Mouse (Mus musculus): ENCODE data around the gene Faf1. TPM values are rescaled to one million over a fixed set of nuclear protein-coding genes. Genes with fewer than 3 reads are reported as not detected.

Gene Faf1
- polyA plus RNA-seq, 1 experiment = 10.3 TPM

DNA sequence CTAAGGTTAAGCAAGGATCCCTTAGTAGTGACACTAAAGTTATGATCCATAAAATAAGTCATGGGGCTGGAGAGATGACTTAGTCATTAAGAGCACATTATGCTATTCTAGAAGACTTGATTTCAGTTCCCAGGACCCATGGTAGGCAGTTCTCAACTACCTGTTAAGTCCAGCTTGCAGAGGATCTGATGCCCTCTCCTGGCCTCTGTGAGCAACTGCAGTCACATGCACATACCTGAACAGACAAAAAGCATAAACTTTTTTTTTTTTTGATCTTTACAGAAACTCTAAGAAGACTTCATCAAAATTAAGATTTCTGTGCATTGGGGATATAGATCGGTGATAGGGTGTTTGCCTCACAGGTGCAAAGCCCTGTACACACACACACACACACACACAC lies 254.1 kb downstream of the Faf1 start:
- TF ChIP-seq GATA1 (IDR thresholded peaks at IDR 0.05; ENCODE audit: low read length) = no peak

DNA sequence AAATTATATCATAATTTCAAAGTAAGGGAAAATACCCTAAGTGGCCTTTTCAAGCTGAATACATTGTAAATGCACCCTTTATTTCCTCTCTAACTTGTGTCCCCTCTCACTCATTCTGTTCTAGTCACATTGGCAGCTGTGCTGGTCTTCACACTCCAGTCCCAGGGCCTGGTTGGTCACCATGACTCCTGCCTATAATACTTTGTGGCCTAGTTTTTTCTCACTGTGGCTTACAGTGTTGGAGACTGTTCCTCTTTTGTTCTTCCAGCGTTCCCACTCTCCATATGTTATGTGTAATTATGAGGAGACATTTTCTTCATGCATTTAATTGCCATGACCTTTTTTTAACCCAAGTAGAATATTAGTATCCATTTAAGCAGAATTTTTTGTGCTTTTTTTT lies 254.5 kb downstream of the Faf1 start:
- TF ChIP-seq GATA1 (IDR thresholded peaks at IDR 0.05; ENCODE audit: low read length) = no peak

DNA sequence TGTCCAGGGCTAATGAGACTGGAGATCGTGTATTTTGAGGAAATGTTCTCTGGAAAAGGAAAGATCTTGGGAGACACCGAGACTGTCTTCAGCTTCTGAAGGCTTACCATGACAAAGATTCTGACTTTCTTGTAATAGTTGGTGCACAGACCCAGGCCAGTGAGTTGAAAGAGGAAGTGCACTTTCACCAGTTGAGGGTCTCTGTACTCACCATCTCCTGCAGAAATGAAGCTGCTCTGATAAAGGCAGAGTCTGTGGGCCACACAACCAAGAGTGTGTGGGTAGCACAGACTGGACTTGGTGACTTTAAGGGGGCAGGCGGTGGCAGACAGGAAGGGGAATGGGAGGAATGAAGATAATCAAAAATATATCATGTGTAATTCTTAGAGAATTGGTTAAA lies 260.2 kb downstream of the Faf1 start:
- no peak for TF ChIP-seq GATA1 (IDR thresholded peaks at IDR 0.05; ENCODE audit: low read length)

DNA sequence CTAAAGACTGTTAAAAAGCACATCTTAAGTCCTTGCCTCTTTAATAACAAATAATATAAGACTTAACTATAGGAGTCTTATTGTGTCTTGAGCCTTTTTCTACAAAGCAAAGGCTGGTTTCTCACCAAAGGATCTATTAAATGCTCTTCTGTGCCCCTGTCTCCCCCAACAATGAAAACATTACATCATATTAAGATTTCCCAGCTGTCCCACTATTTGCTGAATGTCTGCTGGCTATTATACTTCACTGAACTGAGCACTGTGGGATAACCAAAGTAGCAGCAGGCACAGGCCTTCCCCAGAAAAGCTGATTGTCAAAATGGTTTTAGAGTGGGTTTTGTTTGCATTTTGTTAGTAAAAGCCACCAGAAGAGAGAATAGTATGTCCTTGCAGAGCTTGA lies 262.9 kb downstream of the Faf1 start:
- TF ChIP-seq GATA1 (IDR thresholded peaks at IDR 0.05; ENCODE audit: low read length) = no peak

DNA sequence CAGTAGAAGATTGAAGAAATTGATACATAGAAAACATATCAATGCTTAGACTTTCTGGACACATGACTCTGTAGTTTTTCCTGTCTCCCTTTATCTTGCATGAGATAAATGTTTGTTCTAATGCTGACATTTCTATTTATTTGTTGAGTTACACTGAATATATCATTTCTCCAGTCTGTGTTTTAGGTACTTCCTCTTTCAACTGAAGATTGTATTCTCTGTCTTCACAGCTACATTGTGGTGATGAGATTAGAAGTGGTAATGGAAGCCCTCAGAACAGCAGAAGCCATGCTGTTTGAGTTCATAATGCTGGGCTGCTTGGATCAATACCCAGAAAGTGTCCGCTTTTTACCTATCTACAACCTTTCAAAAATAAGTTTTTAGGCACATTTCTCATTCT lies 269.2 kb downstream of the Faf1 start:
- TF ChIP-seq GATA1 (IDR thresholded peaks at IDR 0.05; ENCODE audit: low read length) = no peak

DNA sequence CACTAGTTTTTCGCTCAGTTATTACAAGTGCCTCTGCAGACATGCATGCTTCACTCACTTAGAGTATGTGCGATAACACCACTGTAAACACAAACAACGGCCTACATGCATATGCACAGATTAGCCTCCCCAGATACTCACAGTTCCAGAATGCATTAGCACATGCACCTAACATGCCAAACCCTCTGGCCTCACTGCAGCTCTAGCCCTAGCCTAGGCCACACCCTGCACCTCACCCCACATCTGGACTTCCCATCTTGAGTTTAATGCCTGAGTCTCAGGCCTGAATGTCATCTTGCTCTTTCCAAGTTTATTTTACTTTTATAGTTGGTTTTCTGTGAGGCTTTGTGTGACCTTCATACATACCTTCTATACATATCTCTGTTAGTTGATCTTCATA lies 272.9 kb downstream of the Faf1 start:
- TF ChIP-seq GATA1 (IDR thresholded peaks at IDR 0.05; ENCODE audit: low read length) = no peak

DNA sequence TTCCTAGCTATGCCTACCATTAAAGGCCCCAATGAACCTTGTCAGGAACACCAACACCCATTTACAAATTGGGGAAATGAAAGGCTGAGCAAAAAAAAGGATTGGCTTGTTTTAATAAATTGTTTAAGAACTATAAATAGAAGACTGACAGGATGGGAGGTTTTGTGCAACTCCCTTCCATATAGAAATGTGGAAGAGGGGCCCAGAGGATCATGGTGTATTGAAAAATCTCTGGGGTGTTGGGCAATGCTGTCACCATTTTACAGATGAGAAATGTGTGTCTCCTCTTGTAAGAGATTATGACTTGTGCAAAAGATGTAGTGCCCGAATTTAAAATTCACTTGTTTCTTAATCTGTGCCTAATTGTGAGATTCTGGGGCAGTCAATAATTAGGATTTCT lies 277.1 kb downstream of the Faf1 start:
- TF ChIP-seq GATA1 (IDR thresholded peaks at IDR 0.05; ENCODE audit: low read length) = no peak

DNA sequence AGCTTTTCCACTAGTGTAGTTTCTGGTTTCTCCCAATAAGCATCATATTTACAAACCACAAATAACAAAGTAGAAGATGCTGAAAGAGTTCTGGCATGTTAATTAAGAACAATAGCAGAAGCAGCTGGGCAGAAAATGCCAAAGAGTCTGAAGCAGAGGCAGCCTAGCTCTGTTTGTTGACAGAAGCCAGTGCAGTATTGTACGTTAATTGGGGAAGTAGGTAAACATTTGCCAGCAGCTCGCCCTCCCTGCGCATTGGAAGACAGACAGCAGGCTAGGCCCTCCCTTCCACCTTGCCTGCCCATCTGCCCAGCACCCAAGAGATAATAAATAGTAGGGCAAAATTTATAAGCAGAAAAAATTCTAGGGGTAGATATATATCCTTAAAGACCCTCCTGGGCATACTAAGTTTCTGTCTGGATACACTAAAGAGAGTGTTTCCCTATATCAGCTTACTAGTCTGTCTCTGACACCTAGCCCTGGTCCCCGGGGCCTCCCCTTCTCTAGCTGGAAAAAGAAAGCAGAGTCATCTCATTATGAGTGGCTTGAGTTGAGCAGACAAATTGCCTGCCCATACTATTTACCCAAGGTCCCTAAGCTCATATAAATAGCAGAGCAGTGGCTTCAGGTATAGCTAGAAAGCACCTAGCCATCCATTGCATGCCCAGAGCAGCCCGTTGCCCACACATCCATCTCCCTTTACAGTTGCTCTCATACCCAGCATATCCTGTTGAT lies 284.0 kb downstream of the Faf1 start:
- TF ChIP-seq GATA1 (IDR thresholded peaks at IDR 0.05; ENCODE audit: low read length) = no peak

DNA sequence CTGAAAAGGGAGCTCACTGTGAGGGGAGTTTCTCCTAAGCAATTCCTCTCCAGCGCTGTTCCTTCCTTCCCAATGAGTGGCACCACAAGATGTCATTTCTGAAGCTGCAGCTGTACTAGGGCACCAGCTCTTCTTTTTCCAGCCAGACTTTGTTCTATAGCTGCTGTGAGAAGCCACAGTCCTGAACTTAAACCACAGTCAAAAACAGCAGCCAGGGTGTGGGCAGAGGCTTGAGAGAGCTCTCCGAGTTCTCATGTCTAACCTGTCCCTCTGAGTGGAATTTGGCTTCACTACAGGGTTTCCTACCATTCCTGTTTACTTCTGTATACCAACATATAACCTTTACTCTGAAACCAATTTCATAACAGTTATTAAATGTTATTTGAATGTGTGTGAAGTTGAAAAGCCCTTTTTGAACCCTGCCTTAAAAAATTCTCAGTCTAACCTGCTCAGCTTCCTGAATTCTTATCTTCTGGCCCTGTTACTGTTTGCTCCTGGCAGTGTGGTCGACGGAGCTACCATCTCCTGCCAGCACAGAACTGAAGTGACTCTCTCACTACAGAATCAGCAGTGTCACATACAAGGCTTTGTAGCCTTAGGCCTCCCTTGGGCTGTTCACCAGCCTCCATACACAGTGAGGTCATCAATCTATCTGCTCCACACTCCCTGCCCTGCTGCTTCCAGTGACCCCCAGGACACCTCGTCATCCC lies 287.3 kb downstream of the Faf1 start:
- TF ChIP-seq GATA1 (IDR thresholded peaks at IDR 0.05; ENCODE audit: low read length) = no peak

DNA sequence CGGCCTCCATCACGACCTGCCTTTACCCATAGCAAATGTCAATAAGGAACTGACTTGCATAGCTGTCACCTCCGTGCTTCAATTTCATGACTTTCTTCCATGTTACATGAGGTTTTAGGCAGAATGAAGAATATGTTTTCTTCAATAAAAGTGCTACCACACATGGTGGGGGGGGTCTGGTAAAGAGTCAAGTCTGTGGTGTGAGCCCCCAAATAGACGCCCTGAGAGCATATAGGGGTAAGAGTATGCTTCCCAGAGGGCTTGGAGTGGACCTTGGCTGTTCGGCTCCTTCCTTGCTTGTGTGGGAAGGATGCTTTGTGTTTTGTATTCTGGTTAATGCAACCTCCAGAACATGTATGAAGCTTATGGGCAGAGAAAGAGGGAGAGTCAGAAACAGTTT lies 293.2 kb downstream of the Faf1 start:
- TF ChIP-seq GATA1 (IDR thresholded peaks at IDR 0.05; ENCODE audit: low read length) = no peak

DNA sequence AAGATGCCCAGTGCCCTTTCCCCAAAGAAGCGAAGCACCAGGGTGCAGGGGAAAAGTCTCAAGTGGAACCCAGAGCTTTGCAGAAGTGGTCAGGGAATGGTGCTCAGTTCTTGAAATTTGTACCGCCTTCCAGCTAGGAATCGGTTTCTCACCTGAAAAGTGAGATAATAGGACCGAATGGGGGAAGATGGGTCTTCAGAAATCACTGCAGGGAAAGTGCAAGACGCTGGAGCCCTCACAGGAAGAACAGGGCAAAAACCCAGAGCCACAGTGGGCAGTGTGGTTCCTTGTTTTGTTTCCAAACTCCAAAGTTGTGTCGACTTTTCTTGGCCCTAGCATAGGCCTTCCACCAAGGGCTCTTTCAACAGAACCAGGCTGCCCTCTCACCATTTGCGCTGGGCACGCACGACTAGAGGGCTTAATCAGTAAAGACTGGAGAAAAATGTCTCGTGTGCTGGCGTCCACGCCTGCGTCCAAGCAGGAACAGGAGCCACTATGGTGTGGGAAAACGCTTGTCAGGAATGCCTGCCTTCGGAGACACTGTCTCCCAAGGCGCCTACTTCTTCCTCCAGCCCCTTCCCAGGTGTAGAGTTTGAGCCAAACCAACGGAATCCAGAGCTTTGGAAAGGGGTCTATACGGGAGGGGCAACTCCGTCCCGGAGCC lies 297.7 kb downstream of the Faf1 start:
- TF ChIP-seq GATA1 (IDR thresholded peaks at IDR 0.05; ENCODE audit: low read length) = no peak

DNA sequence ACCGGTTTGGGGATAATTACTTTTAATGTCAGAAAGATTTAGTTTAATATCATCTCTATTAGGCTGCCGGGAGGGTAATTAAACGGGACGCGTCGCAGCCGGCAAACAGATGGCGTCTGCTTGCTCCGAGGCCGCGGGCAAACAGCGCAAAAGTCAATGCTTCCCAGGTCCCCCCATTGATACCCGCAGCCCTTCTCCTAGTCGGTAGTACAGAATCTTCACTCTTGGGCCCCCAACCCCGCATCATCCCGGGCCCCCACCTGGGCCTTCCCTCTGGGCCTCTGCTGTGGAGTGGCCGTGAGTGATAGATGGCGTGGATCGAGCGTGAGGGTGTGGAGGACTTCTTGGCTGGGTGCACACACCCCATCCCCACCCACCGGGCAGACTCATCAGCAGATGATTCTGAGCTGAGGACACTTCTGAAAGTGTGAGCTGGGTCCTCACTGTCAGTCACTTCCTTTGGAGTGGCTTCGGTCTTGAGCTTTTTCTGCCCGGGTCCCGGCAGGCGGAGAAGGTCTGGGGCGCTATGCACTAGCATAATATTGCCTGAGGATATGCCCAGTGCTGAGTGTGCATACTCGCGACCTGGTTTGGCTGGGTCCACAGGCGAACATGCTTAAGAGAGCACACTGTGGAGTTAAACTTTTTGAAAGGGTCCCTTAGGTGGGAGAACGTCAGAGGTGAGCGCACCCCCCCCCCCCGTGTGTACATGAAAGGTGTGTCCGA lies 298.4 kb downstream of the Faf1 start:
- no peak for TF ChIP-seq GATA1 (IDR thresholded peaks at IDR 0.05; ENCODE audit: low read length)

DNA sequence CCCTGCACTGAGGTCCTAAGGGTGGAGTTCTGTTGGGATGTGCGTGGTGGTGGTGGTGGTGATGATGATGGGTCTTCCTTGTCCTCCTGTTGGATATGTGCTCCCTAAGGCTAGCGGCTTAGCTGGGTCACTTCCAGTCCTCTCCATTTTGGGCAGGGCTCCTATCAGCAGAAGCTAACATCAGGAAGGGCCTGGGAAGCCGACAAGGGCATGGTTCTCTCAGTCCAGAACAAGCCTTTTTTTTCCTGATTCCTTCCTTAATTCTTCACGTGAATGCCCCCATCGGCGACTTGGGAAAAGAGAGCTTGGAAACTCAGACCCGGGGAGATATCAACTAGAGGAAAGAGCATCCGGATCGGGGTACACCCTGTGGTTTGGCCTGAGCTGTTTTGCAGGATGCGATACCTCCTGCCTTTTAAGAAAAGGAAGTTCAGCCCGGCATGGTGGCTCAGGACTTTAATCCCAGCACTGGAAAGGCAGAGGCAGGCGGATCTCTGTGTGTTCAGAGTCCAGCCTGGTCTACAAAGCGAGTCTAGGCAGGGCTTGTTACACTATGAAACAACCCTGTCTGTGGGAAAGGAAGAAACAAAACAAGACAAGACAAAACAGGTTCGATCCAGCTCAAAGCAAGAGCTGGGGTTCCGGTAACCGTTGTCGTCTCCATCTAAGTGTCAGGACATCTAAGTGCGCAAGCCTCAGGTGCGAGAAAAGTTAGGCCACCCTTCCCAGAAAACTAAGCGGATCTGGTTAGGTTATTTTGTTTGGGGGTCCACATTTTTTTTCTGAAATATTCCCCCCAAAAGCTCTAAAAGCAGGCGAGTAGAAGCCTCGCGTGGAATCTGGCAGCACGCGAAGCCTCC lies 299.2 kb downstream of the Faf1 start:
- no peak for TF ChIP-seq GATA1 (IDR thresholded peaks at IDR 0.05; ENCODE audit: low read length)

DNA sequence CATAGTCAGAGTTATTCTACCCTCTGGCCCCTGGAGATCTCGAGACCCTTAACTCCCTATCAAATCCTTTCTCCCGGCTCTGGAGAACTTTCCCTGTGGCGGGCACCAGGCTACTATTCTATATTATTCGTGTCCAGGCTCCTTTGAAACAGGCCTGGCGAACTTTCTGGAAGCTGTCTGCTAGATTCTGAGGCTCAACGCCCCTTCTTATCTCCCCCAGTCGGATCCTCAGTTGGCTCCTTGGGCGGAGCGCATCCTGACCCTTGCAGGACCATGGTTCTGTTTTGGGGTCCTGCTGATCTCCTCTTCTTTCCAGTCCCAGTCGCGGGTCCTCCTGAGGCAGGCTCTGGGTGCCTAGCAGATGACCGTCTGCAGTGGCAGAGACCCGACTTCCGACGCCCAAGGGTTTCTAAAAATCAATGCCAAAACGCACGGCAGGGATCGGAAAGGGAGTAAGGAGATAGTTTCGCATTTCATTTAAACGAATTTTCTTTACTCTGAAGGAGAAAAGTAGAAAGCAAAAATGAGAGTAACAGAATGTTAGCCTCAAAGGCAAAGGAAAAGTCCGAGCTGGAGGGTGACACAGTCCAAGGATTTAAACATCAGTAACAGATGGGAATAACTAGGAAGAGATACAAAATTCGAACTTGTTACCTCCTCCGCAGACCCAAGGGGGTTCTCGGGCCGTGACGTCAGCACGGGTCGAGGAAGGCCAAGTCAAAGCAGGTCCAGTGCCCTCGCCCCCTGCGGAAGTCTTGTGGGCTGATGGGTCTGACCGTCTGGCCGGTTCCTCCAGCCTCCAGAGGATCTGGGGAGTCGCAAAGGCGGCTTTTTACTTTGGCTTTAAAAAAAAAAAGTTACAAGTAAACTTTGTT lies 300.1 kb downstream of the Faf1 start:
- no peak for TF ChIP-seq GATA1 (IDR thresholded peaks at IDR 0.05; ENCODE audit: low read length)

Data from G1E-ER4 (cell line).